ENCODE assay signal across 8 mouse cellular contexts in the genomic region with DNA sequence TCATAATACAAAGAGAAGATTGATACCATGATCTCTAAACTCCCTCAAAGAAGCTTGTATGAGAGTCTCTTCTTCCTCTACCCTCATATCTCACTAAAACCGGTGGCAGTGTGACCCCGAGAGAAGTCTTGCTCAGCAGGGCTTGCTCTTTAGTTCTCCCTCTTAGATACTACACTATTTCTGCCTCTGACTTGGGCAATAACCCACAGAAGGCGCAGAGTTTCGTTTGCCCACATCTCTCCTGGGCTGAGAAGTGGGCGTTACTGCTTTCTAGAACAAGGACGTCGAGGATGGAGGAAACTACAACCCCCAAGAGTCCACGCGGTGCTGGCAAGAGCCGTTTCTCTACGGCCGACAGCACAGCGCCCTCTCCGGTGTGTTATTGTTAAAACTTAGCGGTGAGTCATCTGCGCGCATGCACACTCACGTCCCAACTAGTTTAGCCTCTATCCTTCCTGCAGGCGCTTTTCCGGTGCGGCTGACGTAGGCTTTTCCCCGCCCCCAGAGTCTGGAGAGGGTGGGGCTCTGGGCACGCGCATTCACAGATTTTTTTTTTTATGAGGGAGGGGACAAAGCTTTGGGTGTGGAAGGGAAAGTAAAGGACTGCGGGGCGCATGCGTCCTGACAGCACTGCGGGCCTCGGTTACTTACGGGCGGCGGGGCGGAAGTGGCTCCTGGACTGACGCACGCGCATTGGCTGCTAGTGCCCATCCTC. TPM values are rescaled to one million over a fixed set of nuclear protein-coding genes. Genes with fewer than 3 reads are reported as not detected.
DNase-seq lines count a peak whose midpoint lies in the region; ATAC-seq and TF ChIP-seq lines count a peak whose summit lies in the region.

No protein-coding gene starts in this region.

- peak; percentile 65 for TF ChIP-seq EP300 in stomach, postnatal 0 days (optimal IDR thresholded peaks at IDR 0.05)

- H3K4me3 ChIP-seq in heart, embryonic 14.5 days (ENCODE audit: control insufficient read depth in 1 of 2, insufficient read depth in 1 of 2, low read depth in 1 of 2, low read length in 2 of 2): peak overlapping the region; percentile 49 to 90
- peak overlapping the region; percentile 86 for H3K4me3 ChIP-seq in liver, embryonic 13.5 days (replicated peaks)
- peak overlapping the region; percentile 86 for H3K4me3 ChIP-seq in stomach, postnatal 0 days (ENCODE audit: low read depth, low read length)

- H3K36me3 ChIP-seq in heart, embryonic 14.5 days (ENCODE audit: control insufficient read depth, insufficient read depth, low read length): no peaks in the 10 kb centered on the region
- H3K36me3 ChIP-seq in liver, embryonic 13.5 days: no peaks in the 10 kb centered on the region; the same call in 1 of the 2 replicates
- H3K36me3 ChIP-seq in stomach, postnatal 0 days (ENCODE audit: control insufficient read depth, insufficient read depth, low read length): no peaks in the 10 kb centered on the region

- ATAC-seq in CD4-positive, CD25-positive, alpha-beta regulatory T cell, adult 4 months: peak; percentile 89
- ATAC-seq in heart, embryonic 14.5 days (ENCODE audit: insufficient number of reproducible peaks, insufficient read depth, low FRiP score, low read depth): peak; percentile 96
- ATAC-seq in liver, embryonic 13.5 days (ENCODE audit: low read depth): peak; percentile 95
- peak; percentile 98 for ATAC-seq in stomach, postnatal 0 days (ENCODE audit: low FRiP score, low TSS enrichment)

- H3K9me3 ChIP-seq in heart, embryonic 14.5 days (ENCODE audit: control insufficient read depth, low read length): no peaks in the 10 kb centered on the region
- H3K9me3 ChIP-seq in liver, embryonic 13.5 days (replicated peaks): no peaks in the 10 kb centered on the region
- no peaks in the 10 kb centered on the region for H3K9me3 ChIP-seq in stomach, postnatal 0 days (ENCODE audit: control insufficient read depth, low read length)

- peak overlapping the region; percentile 67 for H3K9ac ChIP-seq in heart, embryonic 14.5 days (ENCODE audit: low read length)
- peak overlapping the region; percentile 82 for H3K9ac ChIP-seq in liver, embryonic 13.5 days
- peak overlapping the region; percentile 51 for H3K9ac ChIP-seq in stomach, postnatal 0 days (ENCODE audit: low read length)

- H3K4me1 ChIP-seq in heart, embryonic 14.5 days (ENCODE audit: control insufficient read depth in 2 of 2, insufficient read depth in 2 of 2, low read length in 2 of 2): peaks cover under 1 to 10% of the 10 kb centered on the region in 2 experiments; a peak in 3 of 4 replicates
- peaks cover 14% of the 10 kb centered on the region for H3K4me1 ChIP-seq in liver, embryonic 13.5 days (replicated peaks)
- no peaks in the 10 kb centered on the region for H3K4me1 ChIP-seq in stomach, postnatal 0 days (replicated peaks; ENCODE audit: control insufficient read depth, insufficient read depth)

- TF ChIP-seq CTCF in stomach, postnatal 0 days (IDR thresholded peaks at IDR 0.05; ENCODE audit: low read depth): peak; percentile 98

- 1% methylated on average over 36 of the region's 37 CpGs for WGBS in heart, embryonic 14.5 days
- under 1% methylated on average over 37 of the region's 37 CpGs for WGBS in liver, embryonic 13.5 days (ENCODE audit: insufficient replicate concordance)
- WGBS in stomach, postnatal 0 days: under 1% methylated on average over 36 of the region's 37 CpGs

- H3K27ac ChIP-seq in heart, embryonic 14.5 days (replicated peaks in 1 of 2; ENCODE audit: control insufficient read depth in 1 of 2, insufficient read depth in 1 of 2, low read depth in 2 of 2, low read length in 2 of 2): peak overlapping the region; percentile 64 to 72
- H3K27ac ChIP-seq in liver, embryonic 13.5 days: peak overlapping the region; percentile 75
- no peak overlapping the region for H3K27ac ChIP-seq in stomach, postnatal 0 days (replicated peaks)

- no peaks in the 10 kb centered on the region for H3K27me3 ChIP-seq in heart, embryonic 14.5 days (ENCODE audit: control insufficient read depth, insufficient read depth, low read length)
- H3K27me3 ChIP-seq in liver, embryonic 13.5 days: peaks cover 10% of the 10 kb centered on the region
- no peaks in the 10 kb centered on the region for H3K27me3 ChIP-seq in stomach, postnatal 0 days (ENCODE audit: control insufficient read depth, insufficient read depth, low read length)

- peak; percentile 72 for DNase-seq in c-Kit-negative CD71-positive TER-119-positive erythroid progenitor cells, embryonic 14.5 days (ENCODE audit: low read depth, low spot score)
- peak; percentile 100 for DNase-seq in fibroblast of lung, adult 2 months (ENCODE audit: low read depth)
- DNase-seq in kidney, postnatal 14 days: peak; percentile 98
- peak; percentile 97 for DNase-seq in liver, embryonic 13.5 days
- peak; percentile 98 for DNase-seq in neural tube, embryonic 10.5 days (ENCODE audit: extremely low spot score, low spot score)
- peak; percentile 99 for DNase-seq in stomach, postnatal 0 days (ENCODE audit: low spot score)

- peak overlapping the region; percentile 69 for H3K4me2 ChIP-seq in heart, embryonic 14.5 days (ENCODE audit: low read length)
- H3K4me2 ChIP-seq in liver, embryonic 13.5 days: peak overlapping the region; percentile 93
- peak overlapping the region; percentile 51 for H3K4me2 ChIP-seq in stomach, postnatal 0 days (replicated peaks; ENCODE audit: low read depth)

RNA-seq across cellular contexts. Expression of gene Wdfy2, which starts 0.4 kb away (rescaled TPM):
- 1 to 10 TPM; 4.5 to 6.2 TPM for polyA plus RNA-seq in CD4-positive, CD25-positive, alpha-beta regulatory T cell, adult 4 months (2017; shearing (Covaris generic))
- 6.2 TPM in 2 replicates for polyA plus RNA-seq in heart, embryonic 14.5 days (2014; fragmentation: Nextera tagmentation; extraction: Ambion mirVana)
- 1.9 and 2.7 TPM in 2 replicates for polyA plus RNA-seq in liver, embryonic 13.5 days (2015; fragmentation: Nextera tagmentation; extraction: Ambion mirVana)
- polyA plus RNA-seq in stomach, postnatal 0 days (2015; fragmentation: Nextera tagmentation; extraction: Ambion mirVana): 2.4 and 2.5 TPM in 2 replicates
